Mouse (Mus musculus) midbrain, embryonic 14.5 days (tissue): ENCODE data around the gene Chrnd. TPM values are rescaled to one million over a fixed set of nuclear protein-coding genes. Genes with fewer than 3 reads are reported as not detected.
A peak's percentile ranks its signal among the peaks of the same experiment; 100 is the strongest.

Experiments
- ATAC-seq: fragments of 200-750 bp; cut with Nextera tagmentation; 2 replicates; pipeline ENCODE4 v1.8.0; 2017; ENCODE audit warnings: moderate number of reproducible peaks, moderate library complexity; ENCODE audit not compliant: low FRiP score, low TSS enrichment
- DNase-seq: peaks from one replicate; pipeline ENCODE4 v3.0.0-alpha.2; 2015
- H3K27ac ChIP-seq: fragments of 300-500 bp; sonication (generic); replicated peaks from 2 replicates; pipeline ENCODE4 v1.5.1; 2014; ENCODE audit warnings: mild to moderate bottlenecking, low read depth, low read length, moderate library complexity
- H3K27me3 ChIP-seq: fragments of 300-500 bp; sonication (generic); 2 replicates; pipeline ENCODE4 v1.6.1; 2014; ENCODE audit warnings: low read length, control low read depth, mixed read lengths; ENCODE audit not compliant: control insufficient read depth, insufficient read depth
- H3K36me3 ChIP-seq: fragments of 300-500 bp; sonication (generic); 2 replicates; pipeline ENCODE4 v1.6.1; 2014; ENCODE audit warnings: low read length, control low read depth; ENCODE audit not compliant: control insufficient read depth, insufficient read depth
- H3K4me1 ChIP-seq: fragments of 300-500 bp; sonication (generic); 2 replicates; pipeline ENCODE4 v1.6.1; 2014; ENCODE audit warnings: mild to moderate bottlenecking, antibody characterized with exemption, low read length, control low read depth; ENCODE audit not compliant: control insufficient read depth, insufficient read depth
- H3K4me2 ChIP-seq: fragments of 300-500 bp; sonication (generic); 2 replicates; pipeline ENCODE4 v1.6.1; 2014; ENCODE audit warnings: mild to moderate bottlenecking, low read length, moderate library complexity
- H3K4me3 ChIP-seq: fragments of 300-500 bp; sonication (generic); replicated peaks from 2 replicates; pipeline ENCODE4 v1.5.1; 2014; ENCODE audit warnings: low read depth, low read length
- H3K9ac ChIP-seq: fragments of 300-500 bp; sonication (generic); replicated peaks from 2 replicates; pipeline ENCODE4 v1.6.1; 2014; ENCODE audit warnings: mild to moderate bottlenecking, low read length, moderate library complexity
- H3K9me3 ChIP-seq: fragments of 300-500 bp; sonication (generic); 2 replicates; pipeline ENCODE4 v1.6.1; 2016; ENCODE audit warnings: low read length, control low read depth, mixed read lengths; ENCODE audit not compliant: control insufficient read depth
- WGBS: fragments of 180-500 bp; shearing (Covaris S2); extraction: QIAGEN DNeasy Blood & Tissue Kit; methylation state at CpG from one replicate; pipeline ENCODE4 v1.1.7; 2014; 5-methylcytosine and 5-hydroxymethylcytosine counted together
- polyA plus RNA-seq: library from polyadenylated mRNA; unstranded; fragments of >200 nt; fragmentation: Nextera tagmentation; extraction: Ambion mirVana; gene quantifications from 2 replicates; pipeline ENCODE4 v1.2.1, GENCODE M21; 2014

Chrnd gene
- polyA plus RNA-seq, 1 experiment from 2014 or later, result not detected

DNA sequence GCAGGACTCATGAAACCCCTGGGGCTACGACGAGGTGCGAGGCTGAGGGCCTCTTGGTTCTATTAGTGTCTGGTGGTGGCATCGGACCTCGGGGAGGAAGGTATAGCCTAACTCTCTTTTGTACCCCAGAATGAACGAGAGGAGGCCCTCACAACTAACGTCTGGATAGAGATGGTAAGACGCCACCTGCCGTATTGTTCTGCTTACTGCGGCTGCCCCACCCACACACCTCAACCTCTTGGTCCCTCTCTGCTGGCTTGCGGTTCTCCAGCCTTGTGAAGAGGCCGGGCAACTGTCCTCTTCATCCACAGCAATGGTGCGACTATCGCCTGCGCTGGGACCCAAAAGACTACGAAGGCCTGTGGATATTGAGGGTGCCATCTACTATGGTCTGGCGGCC is 15.9 kb downstream of the Chrnd start:
- no peak overlapping the region for H3K27ac ChIP-seq
- no peaks in the 10 kb centered on the region for H3K9me3 ChIP-seq
- 0 out of 2 replicates have a peak, but pooled peaks cover 8% of the 10 kb centered on the region for H3K27me3 ChIP-seq
- H3K4me1 ChIP-seq, result no peaks in the 10 kb centered on the region
- 19% methylated on average over 17 of the region's 17 CpGs for WGBS
- no peak overlapping the region for H3K4me3 ChIP-seq
- no peak overlapping the region for H3K4me2 ChIP-seq
- DNase-seq (peak; percentile 8), ATAC-seq (no peak)
- no peak overlapping the region for H3K9ac ChIP-seq
- no peaks in the 10 kb centered on the region for H3K36me3 ChIP-seq

DNA sequence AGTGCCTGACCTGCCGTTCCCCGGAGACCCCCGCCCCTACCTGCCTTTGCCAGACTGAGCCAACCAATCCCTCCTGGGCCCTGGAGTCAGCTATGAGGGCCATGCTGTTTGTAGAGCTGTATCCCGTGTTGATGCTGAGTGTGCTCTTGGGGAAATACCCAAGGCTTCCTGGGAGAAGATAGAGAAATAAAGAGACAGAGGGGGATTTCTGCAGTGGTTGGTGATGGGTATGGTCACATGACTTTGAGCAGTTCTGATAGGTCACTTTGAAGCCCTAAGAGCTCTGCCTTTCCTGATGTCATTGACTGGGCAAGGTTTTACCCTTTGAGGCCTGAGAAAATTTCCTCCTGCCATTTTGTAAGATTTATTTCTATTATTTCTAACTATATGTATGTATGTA is 21.0 kb downstream of the Chrnd start:
- H3K36me3 ChIP-seq, result no peaks in the 10 kb centered on the region
- no peak overlapping the region for H3K4me3 ChIP-seq
- no peak overlapping the region for H3K4me2 ChIP-seq
- peaks cover 22% of the 10 kb centered on the region for H3K4me1 ChIP-seq
- no peak overlapping the region for H3K27ac ChIP-seq
- DNase-seq (no peak), ATAC-seq (no peak)
- 0 out of 2 replicates have a peak, but pooled peaks cover under 1% of the 10 kb centered on the region for H3K27me3 ChIP-seq
- WGBS, result 85% methylated on average over 4 of the region's 4 CpGs
- H3K9ac ChIP-seq, result no peak overlapping the region
- no peaks in the 10 kb centered on the region for H3K9me3 ChIP-seq

DNA sequence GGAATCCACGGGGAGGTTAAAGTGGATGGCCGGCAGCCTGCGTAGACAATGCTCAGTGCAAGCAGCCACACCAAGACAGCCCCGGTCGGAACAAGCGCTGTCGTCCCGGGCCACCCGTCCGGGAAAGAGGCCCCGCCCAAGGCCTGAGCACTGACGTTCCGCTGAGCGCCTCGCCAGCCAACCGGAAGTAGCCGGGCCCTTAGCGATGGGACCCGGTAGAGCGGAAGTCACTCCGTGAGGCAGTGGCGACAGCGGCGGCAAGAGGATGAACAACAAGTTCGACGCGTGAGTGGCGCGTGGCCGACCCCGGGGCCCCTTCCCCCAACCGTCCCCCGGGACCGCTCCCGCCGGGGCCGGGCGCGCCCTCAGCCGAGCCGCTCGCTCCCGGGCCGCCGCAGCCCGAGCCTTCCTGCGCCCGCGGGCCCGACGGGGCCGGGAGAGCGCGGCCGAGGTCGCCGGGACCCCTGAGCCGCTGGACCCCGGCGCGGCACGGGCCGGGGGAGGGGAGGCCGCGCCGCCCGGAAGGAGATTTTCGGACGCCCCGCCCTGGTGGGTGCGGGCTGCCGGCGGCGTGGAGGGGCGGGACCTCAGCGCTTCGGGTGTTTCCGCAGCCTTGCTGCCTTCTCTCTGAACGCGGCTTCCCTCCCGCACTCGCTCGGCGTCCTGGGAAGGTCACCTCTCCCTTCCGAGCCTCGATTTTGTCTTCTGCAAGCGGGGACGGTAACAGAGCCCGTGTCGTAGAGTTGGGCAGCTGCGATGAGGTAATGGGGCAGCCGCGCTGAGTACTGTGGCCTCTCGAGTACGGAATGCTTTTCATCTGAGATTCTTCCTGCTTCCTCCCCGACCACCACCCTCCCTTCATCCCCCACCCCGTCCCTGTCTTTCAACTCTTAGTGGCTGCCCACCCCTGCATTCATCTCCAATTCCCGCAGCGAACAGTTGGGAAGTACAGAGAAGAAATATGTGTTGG is 23.6 kb downstream of the Chrnd start, which contains the start of gene Eif4e2:
Eif4e2 (plus strand) TSS at position 180 of the 970 bp plus-strand sequence.
- Histone ChIP-seq H3K4me2 (peak within 1 kb of the TSS; percentile 63), H3K9ac (peak within 1 kb of the TSS; percentile 86), H3K36me3 (peaks cover 3% of the 10 kb centered on the region; the same call in 1 of the 2 replicates), H3K27me3 (no peaks in the 10 kb centered on the region), H3K4me1 (peaks cover 22% of the 10 kb centered on the region), H3K4me3 (peak within 1 kb of the TSS; percentile 73), H3K27ac (peak within 1 kb of the TSS; percentile 97), H3K9me3 (no peaks in the 10 kb centered on the region)
- under 1% methylated on average over 88 of the region's 99 CpGs for WGBS
- DNase-seq (peak; percentile 97), ATAC-seq (peak; percentile 96)

DNA sequence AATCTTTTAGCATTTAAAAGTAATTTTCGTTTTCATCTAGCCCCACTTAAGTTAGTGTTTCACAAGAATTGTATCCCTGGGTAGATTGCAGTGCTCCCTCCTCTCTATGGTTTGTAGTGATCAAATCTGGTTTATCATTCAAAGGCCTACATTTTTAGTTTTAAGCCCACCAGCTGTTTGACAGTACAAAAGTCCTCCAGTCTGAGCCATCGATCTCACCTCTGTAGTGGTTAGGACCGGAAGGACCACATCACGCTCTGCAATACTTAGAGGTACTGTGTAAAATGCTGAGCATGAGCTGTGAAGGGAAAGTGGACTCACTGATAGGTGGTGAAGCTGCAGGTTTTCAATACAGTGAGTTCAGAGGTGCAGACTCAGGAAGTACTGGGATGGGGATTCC is 24.3 kb downstream of the Chrnd start:
- Histone ChIP-seq H3K4me2 (peak overlapping the region; percentile 63), H3K9ac (peak overlapping the region; percentile 86), H3K27ac (peak overlapping the region; percentile 97), H3K4me1 (peaks cover 22% of the 10 kb centered on the region), H3K36me3 (peaks cover 8% of the 10 kb centered on the region), H3K9me3 (no peaks in the 10 kb centered on the region), H3K27me3 (no peaks in the 10 kb centered on the region), H3K4me3 (peak overlapping the region; percentile 73)
- WGBS, result 38% methylated on average over 4 of the region's 4 CpGs
- DNase-seq, result peak; percentile 3
- no peak for ATAC-seq

DNA sequence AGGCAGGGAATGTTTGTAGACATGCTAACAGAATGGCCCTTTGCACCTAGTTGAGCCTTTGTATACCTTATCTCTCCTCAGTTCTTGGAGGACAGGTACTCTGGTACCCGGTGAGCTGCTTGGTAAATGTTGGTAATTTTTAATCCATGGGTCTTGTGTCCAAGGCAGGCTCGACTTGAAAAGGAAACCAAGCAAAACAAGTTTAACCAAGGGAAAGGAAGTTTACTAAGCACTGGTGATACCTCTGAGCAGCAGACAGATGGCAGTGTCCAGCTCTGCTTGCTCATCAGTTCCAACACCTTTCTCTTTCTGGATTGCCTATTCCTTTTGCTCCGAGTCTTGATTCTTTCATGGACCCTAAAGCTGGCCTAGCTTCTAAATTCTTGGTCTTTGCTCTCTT is 27.5 kb downstream of the Chrnd start:
- H3K9me3 ChIP-seq, result no peaks in the 10 kb centered on the region

DNA sequence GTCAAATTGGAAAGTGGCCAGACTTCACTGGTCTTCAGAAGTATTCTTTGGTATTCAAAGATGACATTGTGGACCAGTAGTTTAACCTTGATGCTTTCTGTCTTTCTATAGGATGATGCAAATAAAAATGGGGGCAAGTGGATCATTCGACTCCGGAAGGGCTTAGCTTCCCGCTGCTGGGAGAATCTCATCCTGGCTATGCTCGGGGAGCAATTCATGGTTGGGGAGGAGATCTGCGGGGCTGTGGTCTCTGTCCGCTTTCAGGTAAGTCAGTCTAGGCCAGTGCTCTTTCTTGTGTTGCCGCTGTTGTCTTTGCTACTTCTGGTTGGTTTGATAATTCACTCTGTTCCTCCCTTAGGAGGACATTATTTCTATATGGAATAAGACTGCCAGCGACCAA is 35.3 kb downstream of the Chrnd start:
- 95% methylated on average over 8 of the region's 8 CpGs for WGBS
- Histone ChIP-seq H3K27ac (no peak overlapping the region), H3K27me3 (no peaks in the 10 kb centered on the region), H3K9ac (no peak overlapping the region), H3K4me2 (no peak overlapping the region), H3K9me3 (no peaks in the 10 kb centered on the region), H3K4me3 (no peak overlapping the region), H3K36me3 (peaks cover 98% of the 10 kb centered on the region), H3K4me1 (no peaks in the 10 kb centered on the region)
- DNase-seq, result no peak
- no peak for ATAC-seq

More for the DNA sequence above, 27.5 kb downstream of the Chrnd start:
- ATAC-seq, result no peak
- no peak overlapping the region for H3K4me2 ChIP-seq
- no peak overlapping the region for H3K9ac ChIP-seq
- no peak overlapping the region for H3K4me3 ChIP-seq
- WGBS, result 65% methylated on average over 3 of the region's 3 CpGs
- peaks cover 19% of the 10 kb centered on the region for H3K4me1 ChIP-seq
- peaks cover 40% of the 10 kb centered on the region for H3K36me3 ChIP-seq
- no peak overlapping the region for H3K27ac ChIP-seq
- peak; percentile 26 for DNase-seq
- H3K27me3 ChIP-seq, result no peaks in the 10 kb centered on the region

DNA sequence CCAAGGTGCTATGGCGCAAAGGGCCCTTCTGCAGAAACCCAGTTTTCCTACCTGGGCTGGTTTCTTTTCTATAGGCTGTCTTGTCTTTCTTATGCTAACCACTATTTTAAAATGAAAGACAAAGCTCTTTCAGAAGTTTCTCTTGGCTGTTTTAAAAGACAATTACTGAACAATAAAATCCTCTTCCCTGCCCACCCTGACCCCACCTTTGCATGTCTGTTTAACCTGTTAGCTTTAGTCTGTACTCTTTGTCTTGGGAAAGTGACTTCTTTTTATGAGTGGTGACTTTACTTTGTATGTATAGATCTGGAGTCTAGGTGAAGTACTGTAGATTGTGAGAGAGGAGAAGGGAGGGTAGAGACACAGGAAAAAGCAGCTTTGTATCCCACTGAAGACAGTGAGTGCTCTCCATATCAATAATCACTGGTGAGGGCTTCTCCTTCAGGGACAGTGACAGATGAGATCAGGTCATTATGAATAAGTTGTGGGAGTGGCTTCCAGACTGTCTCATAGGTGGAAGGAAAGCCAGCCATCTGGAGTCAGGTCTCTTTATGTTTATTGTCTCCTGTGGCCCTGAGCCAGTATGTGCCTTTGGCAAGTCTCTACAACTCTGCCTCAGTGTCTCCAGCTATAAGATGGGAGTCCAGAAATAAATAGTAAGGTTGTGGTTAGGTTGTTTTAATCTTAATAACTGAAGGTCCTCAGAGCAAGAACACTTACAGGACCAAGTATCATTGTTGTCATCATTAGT is 36.2 kb downstream of the Chrnd start:
- Histone ChIP-seq H3K4me3 (no peak overlapping the region), H3K4me2 (no peak overlapping the region), H3K4me1 (no peaks in the 10 kb centered on the region), H3K27ac (no peak overlapping the region), H3K9ac (no peak overlapping the region), H3K27me3 (no peaks in the 10 kb centered on the region), H3K36me3 (peaks cover 96% of the 10 kb centered on the region), H3K9me3 (no peaks in the 10 kb centered on the region)
- 100% methylated on average over 1 of the region's 1 CpGs for WGBS
- DNase-seq, result no peak
- no peak for ATAC-seq

DNA sequence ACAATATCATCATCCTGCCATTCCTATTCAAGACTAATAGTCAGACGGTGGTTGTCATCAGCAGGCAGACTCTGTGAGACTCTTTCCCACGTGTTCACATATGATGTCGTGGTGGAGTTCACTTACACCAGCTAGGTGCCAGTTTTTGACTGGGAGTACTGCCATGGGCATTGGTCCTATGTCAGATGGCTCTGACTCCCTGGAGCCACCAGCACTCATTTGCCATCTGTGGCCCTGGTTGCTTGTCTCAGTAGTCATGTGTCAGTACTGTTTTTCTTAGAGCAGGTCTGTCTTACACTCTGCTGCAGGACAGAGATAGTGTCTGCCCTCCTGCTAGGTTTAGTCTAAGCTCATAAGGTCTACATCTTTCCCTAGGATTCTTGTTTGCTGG is 36.7 kb downstream of the Chrnd start:
- Histone ChIP-seq H3K4me2 (no peak overlapping the region), H3K4me1 (no peaks in the 10 kb centered on the region), H3K4me3 (no peak overlapping the region), H3K9me3 (no peaks in the 10 kb centered on the region), H3K9ac (no peak overlapping the region), H3K27ac (no peak overlapping the region), H3K36me3 (peaks cover 96% of the 10 kb centered on the region), H3K27me3 (no peaks in the 10 kb centered on the region)
- DNase-seq, result no peak
- no peak for ATAC-seq
- 92% methylated on average over 3 of the region's 3 CpGs for WGBS
